Mouse (Mus musculus) lung, adult 2 months (tissue): ENCODE measurements around the gene Rnf10.

Experiments used
- CTCF ChIP-seq: fragments of 200-500 bp; IDR thresholded peaks from 2 replicates; pipeline ENCODE4 v1.5.1; 2011; ENCODE audit warnings: mild to moderate bottlenecking, low read length, control low read depth; ENCODE audit not compliant: insufficient read depth
- POLR2A ChIP-seq: fragments of 200-500 bp; IDR thresholded peaks from 2 replicates; pipeline ENCODE4 v1.6.1; 2011; ENCODE audit warnings: low read depth, mild to moderate bottlenecking, control low read depth, low read length, borderline replicate concordance; ENCODE audit errors: extremely low read depth

DNA sequence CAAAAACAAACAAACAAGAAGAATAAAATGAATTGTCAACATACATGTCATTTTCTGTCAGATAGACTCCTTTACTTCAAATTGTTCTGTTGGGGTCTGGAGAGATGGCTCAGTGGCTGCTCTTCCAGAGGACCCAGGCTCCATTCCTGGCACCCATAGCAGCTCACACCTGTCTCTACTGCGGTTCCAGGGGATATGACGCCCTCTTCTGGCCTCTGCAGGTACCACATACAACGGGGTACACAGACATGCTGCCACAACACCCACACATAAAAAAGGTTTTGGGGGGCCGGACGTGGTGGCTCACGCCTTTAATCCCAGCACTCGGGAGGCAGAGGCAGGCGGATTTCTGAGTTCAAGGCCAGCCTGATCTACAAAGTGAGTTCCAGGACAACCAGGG is 21.5 kb upstream of the Rnf10 start:
- TF ChIP-seq POLR2A (no peak), CTCF (no peak)
